Mouse (Mus musculus): Measurements from ENCODE around the gene Smtn. TPM values are rescaled to one million over a fixed set of nuclear protein-coding genes. Genes with fewer than 3 reads are reported as not detected.

Gene Smtn
- polyA plus RNA-seq, 1 experiment from 2014 or later = 18.2 TPM

DNA sequence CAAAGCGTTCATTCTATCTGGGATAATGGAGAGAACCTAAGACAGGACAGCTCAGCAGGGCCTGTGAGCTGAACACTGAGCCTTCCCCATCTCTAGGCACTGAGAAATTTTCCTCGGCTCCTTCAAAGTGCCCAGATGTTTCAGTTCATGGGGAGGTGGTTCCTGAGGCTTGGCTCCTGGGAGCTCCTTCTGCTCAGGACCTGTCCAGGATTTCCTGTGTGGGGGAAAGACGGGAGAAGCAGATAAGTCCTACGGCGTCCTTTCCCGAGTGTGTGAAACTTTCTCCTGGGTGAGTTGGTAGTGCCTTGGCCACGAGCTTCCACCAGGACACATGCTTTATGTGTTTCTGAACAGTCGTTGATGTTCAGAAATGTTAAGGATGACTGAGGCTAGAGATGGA lies 29.9 kb upstream of the Smtn start:
- no peaks in the 10 kb centered on the region for H3K9me3 ChIP-seq (replicated peaks)
- H3K36me3 ChIP-seq = no peaks in the 10 kb centered on the region
- H3K4me1 ChIP-seq = peaks cover 26% of the 10 kb centered on the region
- H3K9ac ChIP-seq = no peak overlapping the region
- 60% methylated on average over 8 of the region's 8 CpGs for WGBS (ENCODE audit: insufficient replicate concordance)
- H3K27ac ChIP-seq = no peak overlapping the region
- no peak overlapping the region for H3K4me2 ChIP-seq
- H3K4me3 ChIP-seq = no peak overlapping the region
- H3K27me3 ChIP-seq (replicated peaks) = no peaks in the 10 kb centered on the region
- ATAC-seq = no peak

DNA sequence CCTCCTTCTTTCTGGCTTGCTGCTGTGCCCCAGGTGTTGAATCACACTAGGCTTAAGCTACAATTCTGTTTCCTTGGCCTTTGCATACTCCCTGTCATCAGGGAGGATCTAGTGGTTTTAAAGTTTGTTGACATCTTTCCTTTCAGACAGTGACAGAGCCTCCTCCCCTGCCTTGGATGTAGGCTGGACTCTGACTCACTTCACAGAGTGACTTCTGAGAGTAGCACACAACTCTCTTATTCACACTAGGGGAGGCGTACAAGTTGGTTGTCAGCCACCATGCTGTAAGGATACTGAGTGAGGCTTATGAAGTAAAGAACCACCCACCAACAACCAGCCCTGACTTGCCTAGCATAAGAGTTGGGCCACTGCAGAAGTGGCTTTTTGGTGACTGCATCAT lies 27.5 kb upstream of the Smtn start:
- no peaks in the 10 kb centered on the region for H3K27me3 ChIP-seq (replicated peaks)
- no peak for ATAC-seq
- no peaks in the 10 kb centered on the region for H3K36me3 ChIP-seq
- 72% methylated on average over 1 of the region's 1 CpGs for WGBS (ENCODE audit: insufficient replicate concordance)
- no peak overlapping the region for H3K4me3 ChIP-seq
- H3K27ac ChIP-seq = no peak overlapping the region
- H3K4me2 ChIP-seq = no peak overlapping the region
- no peak overlapping the region for H3K9ac ChIP-seq
- H3K9me3 ChIP-seq (replicated peaks) = no peaks in the 10 kb centered on the region
- H3K4me1 ChIP-seq = peaks cover 6% of the 10 kb centered on the region

DNA sequence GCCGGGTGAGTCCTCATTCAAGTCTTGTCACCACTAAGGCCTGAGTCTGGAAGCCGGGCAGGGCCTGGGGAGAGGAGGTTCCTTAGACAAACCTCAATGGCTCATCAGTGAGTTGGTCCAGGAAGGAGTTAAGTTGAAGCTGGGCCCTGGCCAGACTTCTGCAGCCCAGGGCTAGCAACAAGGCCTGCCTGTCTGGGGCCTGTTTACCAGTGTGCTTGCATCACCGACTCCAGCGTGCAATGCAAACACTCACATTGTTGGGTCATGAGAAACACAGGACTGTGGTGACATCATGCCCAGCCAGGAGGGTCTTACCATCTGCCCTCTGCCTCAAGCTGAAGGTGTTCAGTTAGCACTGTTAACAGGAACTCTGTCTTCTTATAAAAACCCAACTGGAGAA lies 25.6 kb upstream of the Smtn start:
- H3K27me3 ChIP-seq (replicated peaks) = no peaks in the 10 kb centered on the region
- ATAC-seq = peak; percentile 72
- H3K9ac ChIP-seq = no peak overlapping the region
- H3K4me2 ChIP-seq = no peak overlapping the region
- H3K4me3 ChIP-seq = no peak overlapping the region
- H3K36me3 ChIP-seq = no peaks in the 10 kb centered on the region
- 76% methylated on average over 4 of the region's 4 CpGs for WGBS (ENCODE audit: insufficient replicate concordance)
- no peaks in the 10 kb centered on the region for H3K4me1 ChIP-seq
- no peaks in the 10 kb centered on the region for H3K9me3 ChIP-seq (replicated peaks)
- no peak overlapping the region for H3K27ac ChIP-seq

DNA sequence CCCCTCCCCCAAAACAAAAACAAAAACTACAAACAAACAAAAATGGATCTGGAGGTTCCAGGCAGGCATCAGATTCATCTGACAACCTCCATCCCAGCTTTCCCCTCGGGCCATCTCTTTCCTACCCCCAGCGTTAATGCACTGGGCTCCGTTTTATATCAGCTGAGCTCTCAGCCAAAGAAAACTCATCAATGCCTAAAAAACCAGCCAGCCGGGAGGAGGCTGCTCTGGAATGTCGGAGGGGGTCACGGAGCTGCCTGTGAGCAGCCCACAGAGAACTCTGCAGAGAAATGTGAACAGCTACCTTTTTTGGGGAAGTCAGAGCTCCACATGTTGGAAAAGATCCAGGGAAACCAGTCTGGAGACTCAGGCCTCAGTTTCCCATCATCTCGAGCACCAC lies 24.0 kb upstream of the Smtn start:
- Histone ChIP-seq H3K9ac (no peak overlapping the region), H3K4me1 (no peaks in the 10 kb centered on the region), H3K36me3 (no peaks in the 10 kb centered on the region), H3K4me2 (no peak overlapping the region), H3K27ac (no peak overlapping the region), H3K27me3 (replicated peaks) (no peaks in the 10 kb centered on the region), H3K9me3 (replicated peaks) (no peaks in the 10 kb centered on the region), H3K4me3 (no peak overlapping the region)
- ATAC-seq = no peak
- 62% methylated on average over 7 of the region's 7 CpGs for WGBS (ENCODE audit: insufficient replicate concordance)

DNA sequence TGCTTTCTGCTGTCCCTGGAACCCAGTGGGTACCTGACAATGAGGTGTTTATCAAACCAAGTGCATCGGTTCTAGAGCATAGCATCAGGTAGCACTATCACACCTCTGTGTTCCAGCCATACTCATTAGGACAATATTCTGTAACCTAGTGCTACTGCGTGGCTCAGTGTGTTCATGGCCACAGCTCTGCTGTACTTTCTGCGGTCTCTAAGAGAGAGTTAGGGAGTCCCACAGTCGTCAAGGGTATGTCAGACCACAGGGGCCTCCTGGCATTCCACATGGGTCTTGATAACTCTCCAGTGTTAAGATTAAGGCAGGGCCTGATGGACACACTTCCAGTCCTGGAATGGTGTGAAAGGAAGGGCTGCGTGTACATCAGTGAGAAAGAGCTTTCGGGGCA lies 23.4 kb upstream of the Smtn start:
- no peaks in the 10 kb centered on the region for H3K9me3 ChIP-seq (replicated peaks)
- ATAC-seq = no peak
- no peaks in the 10 kb centered on the region for H3K36me3 ChIP-seq
- no peak overlapping the region for H3K9ac ChIP-seq
- H3K27ac ChIP-seq = no peak overlapping the region
- 79% methylated on average over 6 of the region's 6 CpGs for WGBS (ENCODE audit: insufficient replicate concordance)
- no peaks in the 10 kb centered on the region for H3K27me3 ChIP-seq (replicated peaks)
- H3K4me3 ChIP-seq = no peak overlapping the region
- H3K4me2 ChIP-seq = no peak overlapping the region
- H3K4me1 ChIP-seq = no peaks in the 10 kb centered on the region

DNA sequence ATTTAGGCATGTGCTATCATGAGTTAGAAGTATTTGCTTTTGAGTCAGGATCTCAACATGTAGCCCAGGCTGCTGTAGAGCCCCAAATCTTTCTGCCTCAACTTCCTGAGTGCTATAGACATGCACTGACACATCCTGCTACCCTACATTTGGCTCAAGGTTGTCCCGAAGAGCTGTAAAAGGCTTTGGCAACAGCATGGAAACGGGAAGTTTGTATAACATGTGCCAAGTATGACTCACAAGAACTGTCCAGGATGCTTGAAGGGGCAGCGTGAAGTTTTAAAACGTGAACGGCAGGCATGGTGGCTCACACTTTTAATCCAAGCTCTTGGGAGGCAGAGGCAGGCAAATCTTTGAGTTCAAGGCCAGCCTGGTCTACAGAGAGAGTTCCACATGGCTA lies 19.8 kb upstream of the Smtn start:
- Histone ChIP-seq H3K36me3 (no peaks in the 10 kb centered on the region), H3K27me3 (replicated peaks) (no peaks in the 10 kb centered on the region), H3K9ac (no peak overlapping the region), H3K27ac (no peak overlapping the region), H3K4me3 (no peak overlapping the region), H3K4me1 (no peaks in the 10 kb centered on the region), H3K9me3 (replicated peaks) (no peaks in the 10 kb centered on the region), H3K4me2 (no peak overlapping the region)
- ATAC-seq = no peak
- 60% methylated on average over 5 of the region's 5 CpGs for WGBS (ENCODE audit: insufficient replicate concordance)

DNA sequence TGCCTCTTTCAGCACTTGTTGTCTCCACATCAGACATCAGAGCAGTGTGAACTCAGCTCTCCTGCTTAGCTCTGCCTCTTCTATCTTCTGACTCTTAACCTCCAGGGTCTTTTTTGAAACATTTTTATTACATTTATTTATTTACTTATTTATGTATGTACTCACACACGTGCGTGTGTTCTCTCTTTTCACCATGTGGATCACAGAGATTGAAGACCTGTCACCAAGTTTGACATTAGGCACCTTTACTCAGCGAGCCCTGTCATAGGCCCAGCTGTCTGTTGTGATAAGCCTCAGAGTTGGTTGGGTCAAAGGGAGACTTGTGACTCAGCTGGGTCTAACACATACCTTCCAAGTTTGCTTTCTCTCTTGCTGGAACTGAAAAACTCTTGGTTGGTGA lies 17.4 kb upstream of the Smtn start:
- Histone ChIP-seq H3K27ac (no peak overlapping the region), H3K4me3 (no peak overlapping the region)
- no peak for ATAC-seq

DNA sequence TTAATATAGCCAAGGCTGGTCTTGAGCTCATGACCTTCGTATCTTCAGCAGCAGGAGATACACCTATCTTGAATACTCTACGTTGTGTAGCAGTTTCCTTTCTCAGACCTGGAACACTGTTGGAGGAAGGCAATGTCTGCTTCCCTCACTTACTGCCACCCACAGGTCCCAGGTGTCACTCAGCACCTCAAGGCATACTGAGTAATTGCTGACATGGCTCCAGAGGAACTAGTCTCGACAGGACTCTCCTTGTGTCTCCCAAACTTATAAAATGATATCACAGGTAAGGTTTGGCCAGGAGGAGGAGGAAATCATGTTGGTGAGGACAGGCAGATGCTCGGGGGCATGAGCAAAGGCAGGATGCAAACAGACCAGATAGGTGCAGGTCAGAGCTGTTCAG lies 14.6 kb upstream of the Smtn start:
- Histone ChIP-seq H3K4me2 (no peak overlapping the region), H3K9me3 (replicated peaks) (no peaks in the 10 kb centered on the region), H3K36me3 (no peaks in the 10 kb centered on the region), H3K9ac (no peak overlapping the region), H3K27me3 (replicated peaks) (no peaks in the 10 kb centered on the region), H3K4me3 (no peak overlapping the region), H3K27ac (no peak overlapping the region), H3K4me1 (no peaks in the 10 kb centered on the region)
- no peak for ATAC-seq
- 55% methylated on average over 4 of the region's 4 CpGs for WGBS (ENCODE audit: insufficient replicate concordance)

More for the DNA sequence above, 17.4 kb upstream of the Smtn start:
- no peaks in the 10 kb centered on the region for H3K9me3 ChIP-seq (replicated peaks)
- 17% methylated on average over 3 of the region's 3 CpGs for WGBS (ENCODE audit: insufficient replicate concordance)
- no peaks in the 10 kb centered on the region for H3K36me3 ChIP-seq
- H3K9ac ChIP-seq = no peak overlapping the region
- H3K27me3 ChIP-seq (replicated peaks) = no peaks in the 10 kb centered on the region
- no peaks in the 10 kb centered on the region for H3K4me1 ChIP-seq
- H3K4me2 ChIP-seq = no peak overlapping the region

DNA sequence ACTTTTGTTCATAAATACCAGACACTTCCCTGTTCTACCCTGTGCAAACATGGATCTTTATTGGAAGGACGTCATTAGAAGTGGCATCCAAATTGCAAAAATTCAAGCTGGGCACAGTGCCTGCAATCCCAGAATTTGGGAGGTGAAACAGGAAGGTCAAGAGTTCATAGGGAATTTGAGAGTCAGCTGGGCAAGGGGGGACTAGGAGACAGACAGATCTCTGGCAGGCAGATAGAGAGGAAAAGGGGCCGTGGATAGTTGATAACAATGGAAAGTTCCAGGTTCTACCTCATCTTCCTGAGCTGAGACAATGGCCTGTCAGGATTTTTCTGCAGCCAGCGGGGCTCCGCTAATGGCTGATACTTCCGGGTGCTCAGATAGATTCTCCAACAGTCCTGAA lies 9.4 kb upstream of the Smtn start:
- peaks cover 9% of the 10 kb centered on the region; the same call in 1 of the 2 replicates for H3K4me1 ChIP-seq
- H3K27ac ChIP-seq = no peak overlapping the region
- no peaks in the 10 kb centered on the region for H3K27me3 ChIP-seq (replicated peaks)
- peaks cover under 1% of the 10 kb centered on the region; the same call in 1 of the 2 replicates for H3K9me3 ChIP-seq (replicated peaks)
- no peak for ATAC-seq
- WGBS (ENCODE audit: insufficient replicate concordance) = 60% methylated on average over 5 of the region's 5 CpGs
- H3K9ac ChIP-seq = no peak overlapping the region
- H3K4me2 ChIP-seq = no peak overlapping the region
- no peaks in the 10 kb centered on the region for H3K36me3 ChIP-seq
- no peak overlapping the region for H3K4me3 ChIP-seq

DNA sequence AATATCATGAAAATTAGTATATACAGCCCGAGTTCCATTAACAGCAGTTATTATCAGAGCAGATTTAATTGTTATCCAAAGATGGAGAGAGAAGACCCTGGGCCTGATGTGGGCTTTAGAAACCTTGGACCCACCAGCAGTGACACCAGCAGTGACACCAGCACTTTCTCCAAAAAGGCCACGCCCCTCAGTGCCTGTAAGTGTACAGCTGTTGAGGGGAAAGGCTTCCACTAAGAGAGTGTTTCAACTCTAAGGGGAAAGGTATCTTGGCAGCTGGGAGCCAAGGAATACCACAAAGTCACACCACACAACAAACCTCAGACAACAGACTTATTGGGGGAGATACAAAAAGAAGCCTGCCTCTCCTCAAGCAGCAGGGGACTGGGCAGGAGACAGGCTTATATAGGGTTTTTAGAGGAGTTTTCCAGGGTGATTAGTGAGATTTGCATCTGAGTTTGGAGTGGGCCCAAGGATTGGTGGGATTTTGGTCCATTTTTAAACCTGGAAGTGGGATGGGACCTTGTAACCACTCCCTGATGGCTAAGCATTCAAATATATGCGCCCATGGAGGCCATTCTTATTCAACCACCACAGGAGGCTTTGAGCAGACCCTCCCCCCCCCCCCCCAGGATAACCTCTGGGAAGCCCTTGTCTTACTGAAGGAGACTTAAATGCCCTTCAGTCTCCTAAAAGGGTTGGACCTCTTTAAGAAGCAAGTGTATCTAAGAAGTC lies 8.3 kb upstream of the Smtn start:
- peaks cover 7% of the 10 kb centered on the region for H3K9me3 ChIP-seq (replicated peaks)
- 51% methylated on average over 3 of the region's 3 CpGs for WGBS (ENCODE audit: insufficient replicate concordance)
- no peak for ATAC-seq
- H3K36me3 ChIP-seq = no peaks in the 10 kb centered on the region
- no peak overlapping the region for H3K4me2 ChIP-seq
- no peaks in the 10 kb centered on the region for H3K27me3 ChIP-seq (replicated peaks)
- H3K4me1 ChIP-seq = peaks cover 9% of the 10 kb centered on the region; the same call in 1 of the 2 replicates
- H3K27ac ChIP-seq = no peak overlapping the region
- H3K4me3 ChIP-seq = no peak overlapping the region
- H3K9ac ChIP-seq = no peak overlapping the region

DNA sequence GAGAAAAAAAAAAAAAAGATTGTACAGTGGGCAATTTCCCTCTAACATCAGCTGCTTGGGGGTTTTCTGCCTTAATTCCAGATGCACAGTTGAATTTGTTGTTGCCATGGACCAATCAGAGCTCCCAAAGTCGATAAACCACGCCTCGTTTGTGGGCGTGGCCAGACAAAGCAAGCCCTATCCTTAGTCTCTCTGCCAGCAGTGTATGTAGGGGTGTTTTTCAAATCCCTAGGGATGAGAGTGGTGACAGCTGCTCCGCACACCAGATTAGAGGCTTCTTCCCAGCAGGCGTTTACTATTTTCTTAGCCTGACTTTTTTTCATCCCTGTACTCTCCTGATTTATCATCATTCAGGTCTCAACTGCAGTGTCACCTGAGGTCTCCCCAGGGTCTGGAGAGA lies 7.6 kb upstream of the Smtn start:
- peaks cover 9% of the 10 kb centered on the region; the same call in 1 of the 2 replicates for H3K4me1 ChIP-seq
- no peak overlapping the region for H3K4me2 ChIP-seq
- H3K4me3 ChIP-seq = no peak overlapping the region
- no peak overlapping the region for H3K27ac ChIP-seq
- H3K9ac ChIP-seq = no peak overlapping the region
- no peak for ATAC-seq
- WGBS (ENCODE audit: insufficient replicate concordance) = 36% methylated on average over 6 of the region's 6 CpGs
- H3K36me3 ChIP-seq = no peaks in the 10 kb centered on the region
- no peaks in the 10 kb centered on the region for H3K27me3 ChIP-seq (replicated peaks)
- H3K9me3 ChIP-seq (replicated peaks) = peaks cover 7% of the 10 kb centered on the region

DNA sequence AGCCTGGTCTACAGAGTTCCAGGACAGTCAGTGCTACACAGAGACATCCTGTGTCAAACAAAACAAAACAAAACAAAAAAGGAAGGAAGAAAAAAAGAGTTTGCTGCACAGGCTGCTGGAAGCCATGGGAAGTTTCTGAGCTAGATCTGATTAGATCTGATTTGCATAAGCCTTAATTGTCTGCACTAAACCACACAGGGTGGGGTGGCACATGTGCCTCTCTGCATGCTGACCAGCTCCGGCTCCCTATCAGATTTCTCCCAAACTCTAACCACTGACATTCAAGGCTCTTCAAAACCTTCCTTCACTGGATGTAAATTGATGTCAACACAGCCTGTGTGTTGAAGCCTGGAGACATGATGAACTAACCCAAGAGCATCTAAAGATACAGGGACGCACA lies 6.6 kb upstream of the Smtn start:
- Histone ChIP-seq H3K4me3 (no peak overlapping the region), H3K9ac (no peak overlapping the region), H3K4me1 (peaks cover 9% of the 10 kb centered on the region; the same call in 1 of the 2 replicates), H3K36me3 (no peaks in the 10 kb centered on the region), H3K4me2 (no peak overlapping the region), H3K27ac (no peak overlapping the region), H3K9me3 (replicated peaks) (peaks cover 7% of the 10 kb centered on the region), H3K27me3 (replicated peaks) (no peaks in the 10 kb centered on the region)
- 57% methylated on average over 2 of the region's 2 CpGs for WGBS (ENCODE audit: insufficient replicate concordance)
- no peak for ATAC-seq

DNA sequence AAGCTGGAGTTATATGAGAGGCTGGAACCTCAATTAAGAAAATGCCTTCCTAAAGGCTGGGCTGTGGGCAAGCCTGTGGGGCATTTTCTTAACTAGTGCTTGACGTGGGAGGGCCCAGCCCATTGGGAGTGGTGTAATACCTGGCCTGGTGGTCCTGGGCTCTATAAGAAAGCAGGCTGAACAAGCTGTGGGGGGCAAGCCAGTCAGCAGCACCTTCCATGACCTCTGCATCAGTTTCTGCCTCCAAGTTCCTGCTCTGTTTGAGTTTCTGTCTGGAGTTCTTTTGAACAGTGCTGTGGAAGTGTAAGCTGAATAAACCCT lies 5.8 kb upstream of the Smtn start:
- no peak for ATAC-seq
- Histone ChIP-seq H3K4me2 (no peak overlapping the region), H3K9ac (no peak overlapping the region), H3K4me1 (peaks cover 9% of the 10 kb centered on the region; the same call in 1 of the 2 replicates), H3K27me3 (replicated peaks) (no peaks in the 10 kb centered on the region), H3K4me3 (no peak overlapping the region), H3K27ac (no peak overlapping the region), H3K9me3 (replicated peaks) (peaks cover 7% of the 10 kb centered on the region), H3K36me3 (no peaks in the 10 kb centered on the region)
- 18% methylated on average over 1 of the region's 1 CpGs for WGBS (ENCODE audit: insufficient replicate concordance)
